ENCODE assay signal across 15 mouse cellular contexts in genomic region chr17:49337881-49338280, GRCm38 (mm10).
DNase-seq lines count a peak whose midpoint lies in the region; TF ChIP-seq lines count a peak whose summit lies in the region.
"Had no signal": no experiment of that assay in that cellular context is flagged by ENCODE, and none has a peak within 500 bp of the region (broad histone marks: within the 10 kb centered on the region; RNA-seq: fewer than 3 reads in every experiment).

No protein-coding gene starts in this region.

- intact Hi-C loops in heart, postnatal 10 days (cut with DNase I) = no loop called here
- intact Hi-C loops in heart, postnatal 25 days (cut with DNase I) = no loop called here
- intact Hi-C loops in left cerebral cortex, postnatal 4 days (cut with DNase I) = no loop called here
- intact Hi-C loops in left cerebral cortex, postnatal 25 days (cut with DNase I) = no loop called here

- peak; percentile 60 to 68 for DNase-seq in cerebellum, postnatal 14 days
- DNase-seq in cerebellum, adult 8-10 months = no peak
- peak; percentile 20 to 35 for DNase-seq in heart, postnatal 10 days
- DNase-seq in heart, postnatal 25 days (ENCODE audit: low spot score) = no peak
- DNase-seq in left cerebral cortex, postnatal 4 days = peak; percentile 55
- no peak for DNase-seq in left cerebral cortex, postnatal 25 days (ENCODE audit: low spot score in 2 of 2)
- DNase-seq in brain, embryonic 14.5 days (ENCODE audit: low read depth) = peak; percentile 8
- DNase-seq: adrenal gland, adult 2 months; adrenal gland, postnatal 14 days; B cell, adult 2 months; cerebellum, adult 11-12 months; cerebellum, adult 9-11 months; gastrocnemius, postnatal 10 days; gastrocnemius, postnatal 36 days; kidney, adult 2 months had no signal

- no peak for TF ChIP-seq CTCF in brain, embryonic 14.5 days (IDR thresholded peaks at IDR 0.05; ENCODE audit: borderline replicate concordance, extremely low read depth, insufficient read depth, insufficient read length)

- TF ChIP-seq POLR2A in brain, embryonic 14.5 days (IDR thresholded peaks at IDR 0.05; ENCODE audit: borderline replicate concordance, extremely low read depth, insufficient read depth, insufficient read length, poor library complexity, severe bottlenecking) = no peak

Comparison
In these comparisons a context has a peak if more than half of its experiments do, and no peak if none do; other contexts are left out.
1. DNase-seq: peak in cerebellum, postnatal 14 days (2 of 2), heart, postnatal 10 days (2 of 2), left cerebral cortex, postnatal 4 days (single experiment) and brain, embryonic 14.5 days (single experiment); none in cerebellum, adult 8-10 months (single experiment), heart, postnatal 25 days (single experiment) and left cerebral cortex, postnatal 25 days (0 of 2).